Mouse (Mus musculus) neural tube, embryonic 11.5 days (tissue): Measurements from ENCODE around the gene Mrpl3. TPM values are rescaled to one million over a fixed set of nuclear protein-coding genes. Genes with fewer than 3 reads are reported as not detected.

Experiments
- ATAC-seq: fragments of 200-750 bp; cut with Nextera tagmentation; 2 replicates; pipeline ENCODE4 v1.8.0; 2017; ENCODE audit warnings: moderate number of reproducible peaks, mild to moderate bottlenecking, moderate TSS enrichment, moderate library complexity; ENCODE audit not compliant: insufficient read depth, low FRiP score, low TSS enrichment
- DNase-seq: peaks from one replicate; pipeline ENCODE4 v3.0.0-alpha.2; 2015; ENCODE audit warnings: low spot score
- H3K27ac ChIP-seq: fragments of 300-500 bp; sonication (generic); 2 replicates; pipeline ENCODE4 v1.5.1; 2014; ENCODE audit warnings: low read depth, mild to moderate bottlenecking, low read length
- H3K27me3 ChIP-seq: fragments of 300-500 bp; sonication (generic); 2 replicates; pipeline ENCODE4 v1.6.1; 2014; ENCODE audit warnings: mild to moderate bottlenecking, low read length, mixed read lengths; ENCODE audit not compliant: control insufficient read depth, insufficient read depth
- H3K36me3 ChIP-seq: fragments of 300-500 bp; sonication (generic); 2 replicates; pipeline ENCODE4 v1.6.1; 2014; ENCODE audit warnings: mild to moderate bottlenecking, low read length, moderate library complexity, mixed read lengths; ENCODE audit not compliant: control insufficient read depth, insufficient read depth
- H3K4me1 ChIP-seq: fragments of 300-500 bp; sonication (generic); 2 replicates; pipeline ENCODE4 v1.6.1; 2014; ENCODE audit warnings: low read length, mixed read lengths; ENCODE audit not compliant: control insufficient read depth, insufficient read depth
- H3K4me2 ChIP-seq: fragments of 300-500 bp; sonication (generic); 2 replicates; pipeline ENCODE4 v1.6.1; 2014; ENCODE audit warnings: low read depth, mild to moderate bottlenecking, moderate library complexity
- H3K4me3 ChIP-seq: fragments of 300-500 bp; sonication (generic); 2 replicates; pipeline ENCODE4 v1.5.1; 2014; ENCODE audit warnings: low read depth, low read length
- H3K9ac ChIP-seq: fragments of 300-500 bp; sonication (generic); 2 replicates; pipeline ENCODE4 v1.6.1; 2014; ENCODE audit warnings: mild to moderate bottlenecking, low read length
- H3K9me3 ChIP-seq: fragments of 300-500 bp; sonication (generic); 2 replicates; pipeline ENCODE4 v1.6.1; 2016; ENCODE audit warnings: low read length; ENCODE audit not compliant: control insufficient read depth
- WGBS: fragments of 180-500 bp; shearing (Covaris S2); extraction: QIAGEN DNeasy Blood & Tissue Kit; methylation state at CpG from one replicate; pipeline ENCODE4 v1.1.7; 2014; 5-methylcytosine and 5-hydroxymethylcytosine counted together
- polyA plus RNA-seq: library from polyadenylated mRNA; unstranded; fragments of >200 nt; fragmentation: Nextera tagmentation; extraction: Ambion mirVana; gene quantifications from 2 replicates; pipeline ENCODE4 v1.2.1, GENCODE M21; 2014

Mrpl3 gene
- polyA plus RNA-seq, 1 experiment from 2014 or later: 123 TPM

DNA sequence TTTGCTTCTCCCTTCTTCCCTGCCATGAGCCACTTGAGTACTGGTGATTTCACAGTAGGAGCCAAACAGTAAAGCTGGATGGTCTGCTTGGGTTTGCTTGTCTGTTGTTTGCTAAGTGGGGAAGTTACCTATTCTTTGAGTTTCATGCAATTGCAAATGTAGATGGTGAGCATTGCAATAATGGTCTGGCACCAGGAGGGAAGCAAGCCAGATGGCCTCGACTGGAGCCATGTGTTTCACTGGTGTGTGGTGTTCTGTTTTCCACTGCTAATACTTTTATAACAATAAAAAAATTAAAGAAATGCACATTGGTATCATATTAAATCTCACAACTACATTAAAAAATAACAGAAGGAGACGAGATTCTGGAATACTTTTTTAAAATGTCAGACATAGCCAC, 3.4 kb upstream of the Mrpl3 start:
- no peaks in the 10 kb centered on the region for H3K36me3 ChIP-seq
- H3K4me2 ChIP-seq: no peak overlapping the region
- WGBS: 65% methylated on average over 2 of the region's 2 CpGs
- H3K27ac ChIP-seq: no peak overlapping the region
- no peak for DNase-seq
- ATAC-seq: no peak
- H3K9ac ChIP-seq: no peak overlapping the region
- no peaks in the 10 kb centered on the region for H3K27me3 ChIP-seq
- no peaks in the 10 kb centered on the region for H3K9me3 ChIP-seq
- H3K4me1 ChIP-seq: peaks cover 2% of the 10 kb centered on the region; the same call in 1 of the 2 replicates
- no peak overlapping the region for H3K4me3 ChIP-seq

DNA sequence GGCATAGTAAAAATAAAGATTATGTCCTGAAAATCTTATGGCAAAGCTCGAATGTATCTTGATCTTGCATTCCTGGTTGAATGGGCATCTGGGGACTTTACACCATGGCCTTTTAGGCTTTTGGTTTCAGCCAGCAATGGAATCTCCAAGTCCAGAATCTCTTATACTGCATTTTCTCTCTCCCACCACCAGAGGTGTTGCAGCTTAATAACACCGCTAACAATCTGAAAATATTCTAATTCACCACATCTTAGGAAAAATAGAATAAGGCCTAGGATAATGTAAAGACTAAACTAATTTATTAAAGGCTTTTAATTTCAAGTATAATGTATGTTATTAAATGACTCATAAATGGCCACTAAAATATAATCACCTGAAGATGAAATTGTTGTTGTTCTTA, 2.8 kb upstream of the Mrpl3 start:
- Histone ChIP-seq H3K4me2 (no peak overlapping the region), H3K27ac (no peak overlapping the region), H3K9ac (no peak overlapping the region), H3K4me1 (peaks cover 2% of the 10 kb centered on the region; the same call in 1 of the 2 replicates), H3K36me3 (no peaks in the 10 kb centered on the region), H3K27me3 (no peaks in the 10 kb centered on the region), H3K4me3 (no peak overlapping the region), H3K9me3 (no peaks in the 10 kb centered on the region)
- ATAC-seq (no peak), DNase-seq (no peak)
- WGBS: 63% methylated on average over 2 of the region's 2 CpGs

DNA sequence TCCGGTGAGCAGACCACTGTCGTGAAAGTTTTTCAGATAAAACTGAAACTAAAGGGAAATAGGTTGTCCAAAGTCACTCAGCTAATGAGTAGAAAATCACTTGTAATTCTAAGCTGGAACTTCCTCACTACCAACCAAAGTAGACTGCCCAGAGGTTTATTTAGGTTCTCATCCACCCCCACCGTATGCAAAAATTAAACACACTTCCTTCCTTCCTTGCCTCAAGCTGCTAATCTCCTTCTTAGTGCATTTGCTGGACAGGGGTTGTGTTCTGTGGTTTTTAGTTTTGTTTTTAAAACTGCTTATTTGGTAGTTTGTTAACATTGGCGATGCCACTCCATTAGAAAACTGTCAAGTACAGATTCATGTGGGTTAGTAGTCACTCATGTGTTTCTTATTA, 773 bp downstream of the Mrpl3 start:
- 68% methylated on average over 4 of the region's 4 CpGs for WGBS
- H3K4me2 ChIP-seq: peak overlapping the region; percentile 61
- peak overlapping the region; percentile 80 for H3K4me3 ChIP-seq
- no peak overlapping the region for H3K27ac ChIP-seq
- DNase-seq: no peak
- no peaks in the 10 kb centered on the region for H3K9me3 ChIP-seq
- peaks cover 2% of the 10 kb centered on the region; the same call in 1 of the 2 replicates for H3K4me1 ChIP-seq
- peak overlapping the region; percentile 87 for H3K9ac ChIP-seq
- no peak for ATAC-seq
- peaks cover 4% of the 10 kb centered on the region; the same call in 1 of the 2 replicates for H3K36me3 ChIP-seq
- H3K27me3 ChIP-seq: no peaks in the 10 kb centered on the region

DNA sequence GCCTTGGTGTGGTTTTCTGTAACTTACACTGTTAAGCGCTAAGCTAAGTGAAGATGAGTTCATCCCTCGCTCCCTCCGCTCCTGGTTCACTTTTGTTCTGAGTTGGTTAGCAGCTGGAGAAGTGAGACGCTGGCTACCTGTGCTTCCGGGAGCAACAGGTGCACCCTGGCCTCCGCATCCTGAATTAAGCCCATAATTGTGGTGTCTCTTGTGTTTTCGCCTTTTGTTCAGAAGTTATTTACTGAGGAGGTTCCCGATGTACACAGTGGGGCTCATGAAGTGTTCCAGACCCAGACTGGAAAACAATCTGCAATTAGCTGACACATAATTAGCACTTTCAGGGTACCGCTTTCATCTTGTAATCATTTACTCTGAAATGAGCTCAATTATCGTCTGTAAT, 16.1 kb downstream of the Mrpl3 start:
- no peak for DNase-seq
- H3K27ac ChIP-seq: no peak overlapping the region
- H3K27me3 ChIP-seq: no peaks in the 10 kb centered on the region
- no peak overlapping the region for H3K9ac ChIP-seq
- 92% methylated on average over 10 of the region's 10 CpGs for WGBS
- no peaks in the 10 kb centered on the region for H3K4me1 ChIP-seq
- H3K9me3 ChIP-seq: no peaks in the 10 kb centered on the region
- no peak for ATAC-seq
- H3K4me2 ChIP-seq: no peak overlapping the region
- H3K36me3 ChIP-seq: peaks cover 4% of the 10 kb centered on the region
- H3K4me3 ChIP-seq: no peak overlapping the region

GRCm38 (mm10) chr9:105072991-105073748, 20.1 kb downstream of the Mrpl3 start:
- DNase-seq: no peak
- Histone ChIP-seq H3K27me3 (no peaks in the 10 kb centered on the region), H3K4me3 (no peak overlapping the region), H3K4me1 (no peaks in the 10 kb centered on the region), H3K27ac (no peak overlapping the region), H3K9me3 (no peaks in the 10 kb centered on the region), H3K9ac (no peak overlapping the region), H3K36me3 (peaks cover 7% of the 10 kb centered on the region; the same call in 1 of the 2 replicates), H3K4me2 (no peak overlapping the region)
- WGBS: 77% methylated on average over 4 of the region's 4 CpGs
- no peak for ATAC-seq

DNA sequence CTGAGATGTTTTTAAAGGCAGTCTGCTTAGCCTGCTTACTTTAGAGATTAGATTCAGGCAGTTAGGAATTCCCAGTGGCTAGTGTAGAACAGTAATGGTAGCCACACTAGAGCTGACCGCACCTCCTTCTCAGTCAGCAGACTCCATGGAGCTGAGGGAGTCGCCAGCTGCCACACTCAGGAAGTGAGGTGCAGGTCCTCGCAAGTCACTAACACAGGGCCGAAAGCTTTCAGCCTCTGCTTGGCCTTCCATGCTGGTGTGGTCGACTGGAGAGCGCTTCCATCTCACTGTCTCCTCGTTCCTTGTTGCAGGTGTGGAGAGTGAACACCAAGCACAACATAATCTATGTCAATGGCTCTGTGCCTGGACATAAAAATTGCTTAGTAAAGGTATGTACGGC, 21.8 kb downstream of the Mrpl3 start:
- no peak for DNase-seq
- 93% methylated on average over 8 of the region's 8 CpGs for WGBS
- Histone ChIP-seq H3K4me3 (no peak overlapping the region), H3K4me2 (no peak overlapping the region), H3K9ac (no peak overlapping the region), H3K27me3 (no peaks in the 10 kb centered on the region), H3K4me1 (no peaks in the 10 kb centered on the region), H3K27ac (no peak overlapping the region), H3K9me3 (no peaks in the 10 kb centered on the region), H3K36me3 (peaks cover 7% of the 10 kb centered on the region; the same call in 1 of the 2 replicates)
- no peak for ATAC-seq

DNA sequence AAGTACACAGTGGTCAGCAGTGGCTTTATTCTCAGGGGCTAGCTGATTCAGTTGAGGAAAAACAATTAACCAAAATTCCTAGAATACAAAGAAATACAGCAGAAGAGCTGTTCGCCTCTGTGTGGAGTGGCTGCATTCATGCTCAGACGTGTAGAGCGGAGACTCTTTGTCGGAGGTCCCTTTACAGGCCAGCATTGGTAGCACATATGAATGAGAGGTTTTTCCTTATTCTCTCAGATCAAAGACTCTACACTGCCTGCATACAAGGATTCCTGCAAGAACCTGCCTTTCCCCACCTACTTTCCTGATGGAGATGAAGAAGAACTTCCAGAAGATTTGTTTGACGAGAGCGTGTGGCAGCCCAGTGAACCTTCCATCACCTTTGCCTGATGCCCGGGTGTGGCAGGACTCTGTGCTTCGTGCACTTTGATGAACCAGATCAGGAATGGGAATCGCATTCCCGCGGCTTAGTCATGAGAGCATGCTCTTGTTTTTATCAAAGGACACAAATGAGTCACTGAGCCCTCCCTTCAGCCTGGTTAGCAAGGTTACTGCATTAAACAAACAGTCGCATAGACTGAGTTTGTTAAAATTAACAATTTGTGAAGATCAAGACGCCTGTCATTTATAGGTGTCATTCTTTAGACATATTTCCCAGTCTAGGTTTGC, 23.9 kb downstream of the Mrpl3 start:
- Histone ChIP-seq H3K9me3 (no peaks in the 10 kb centered on the region), H3K27ac (no peak overlapping the region), H3K4me2 (no peak overlapping the region), H3K27me3 (no peaks in the 10 kb centered on the region), H3K4me3 (no peak overlapping the region), H3K36me3 (peaks cover 7% of the 10 kb centered on the region; the same call in 1 of the 2 replicates), H3K9ac (no peak overlapping the region), H3K4me1 (no peaks in the 10 kb centered on the region)
- no peak for DNase-seq
- ATAC-seq: no peak
- WGBS: 95% methylated on average over 13 of the region's 13 CpGs

DNA sequence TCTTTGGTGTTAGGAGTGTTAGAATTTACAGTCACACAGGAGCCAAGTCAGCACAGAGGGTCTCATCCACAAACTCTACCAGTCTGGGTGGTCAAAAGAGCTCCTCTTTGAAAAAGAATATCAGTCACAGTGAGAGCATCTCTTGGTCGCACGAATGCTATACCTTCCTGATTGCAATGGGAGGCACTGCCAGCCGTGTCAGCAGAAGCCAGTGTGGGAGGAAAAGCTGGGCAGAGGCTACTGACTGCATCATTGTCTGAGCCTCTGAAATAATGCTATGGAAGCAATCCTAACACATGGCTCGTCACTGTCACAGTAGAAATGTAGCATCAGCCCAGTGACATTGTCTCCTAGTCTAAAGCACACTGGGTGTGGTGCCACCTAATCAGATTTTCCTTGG, 25.4 kb downstream of the Mrpl3 start:
- DNase-seq (no peak), ATAC-seq (no peak)
- no peaks in the 10 kb centered on the region for H3K9me3 ChIP-seq
- H3K4me1 ChIP-seq: no peaks in the 10 kb centered on the region
- WGBS: 87% methylated on average over 4 of the region's 4 CpGs
- no peak overlapping the region for H3K4me2 ChIP-seq
- peaks cover 5% of the 10 kb centered on the region; the same call in 1 of the 2 replicates for H3K36me3 ChIP-seq
- H3K27ac ChIP-seq: no peak overlapping the region
- H3K9ac ChIP-seq: no peak overlapping the region
- no peak overlapping the region for H3K4me3 ChIP-seq
- H3K27me3 ChIP-seq: no peaks in the 10 kb centered on the region

- WGBS: 91% methylated on average over 3 of the region's 3 CpGs
- Histone ChIP-seq H3K27ac (no peak overlapping the region), H3K36me3 (peaks cover 3% of the 10 kb centered on the region; the same call in 1 of the 2 replicates), H3K27me3 (no peaks in the 10 kb centered on the region), H3K9ac (no peak overlapping the region), H3K4me3 (no peak overlapping the region), H3K4me2 (no peak overlapping the region), H3K4me1 (no peaks in the 10 kb centered on the region), H3K9me3 (no peaks in the 10 kb centered on the region)
- DNase-seq (no peak), ATAC-seq (no peak)
These were observed 27.2 kb downstream of the Mrpl3 start for GRCm38 (mm10) chr9:105080246-105080645.
